In the genomic region with DNA sequence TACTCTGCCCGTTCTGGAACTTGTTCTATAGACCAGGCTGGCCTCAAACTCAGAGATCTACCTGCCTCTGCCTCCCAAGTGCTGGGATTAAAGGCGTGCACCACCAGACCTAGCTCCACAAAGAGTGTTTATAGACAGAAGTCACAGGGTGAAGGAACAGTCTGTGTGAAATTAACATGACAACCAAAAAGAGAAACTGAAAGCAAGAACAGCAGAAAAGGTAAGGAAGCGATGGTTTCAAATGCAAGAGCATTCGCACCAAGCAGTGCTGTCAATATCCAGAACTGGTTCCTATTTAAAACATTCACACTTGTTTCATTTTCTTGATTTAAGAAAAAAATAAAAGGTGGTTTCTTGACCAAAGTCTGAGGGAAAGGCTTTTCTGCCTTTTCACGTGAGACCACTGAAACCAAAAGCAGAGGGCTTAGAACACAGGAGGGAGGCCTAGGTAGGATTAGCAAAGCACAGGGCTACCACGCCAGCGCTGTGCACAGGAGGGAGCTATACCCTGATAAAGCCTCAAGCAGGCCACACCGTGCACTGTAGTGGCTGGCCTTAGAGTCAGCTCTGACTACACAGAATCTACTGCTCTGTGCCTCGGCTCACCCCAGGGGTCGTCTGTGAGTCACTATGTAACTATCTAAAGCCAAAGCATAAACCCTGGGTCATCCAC, we compare ENCODE assay signal across 8 mouse cellular contexts. TPM values are rescaled to one million over a fixed set of nuclear protein-coding genes. Genes with fewer than 3 reads are reported as not detected.
A peak's percentile ranks its signal among the peaks of the same experiment; 100 is the strongest.
DNase-seq lines count a peak whose midpoint lies in the region; ATAC-seq and TF ChIP-seq lines count a peak whose summit lies in the region.

No protein-coding gene starts in this region.

- ATAC-seq in Patski = peak; percentile 83
- peak; percentile 95 for ATAC-seq in megakaryocyte progenitor cell, adult 5-6 weeks (replicated peaks; ENCODE audit: poor library complexity)

- TF ChIP-seq CTCF in Patski (IDR thresholded peaks at IDR 0.05) = peak; percentile 80

- no peaks in the 10 kb centered on the region for H3K27me3 ChIP-seq in Patski

- POLR2A ChIA-PET in Patski (lab: Charles Lee) = interaction anchor here (0.6 kb wide), 1 partner anchor 70 kb away, joined by 4 read pairs; no protein-coding TSS in a partner anchor

- in situ Hi-C loops in Patski (cut with MboI; ENCODE audit: low pct_unique_long_range_greater_than_20kb) = loop anchor here (5.0 kb wide), 1 partner anchor 155 kb away; no protein-coding TSS in a partner anchor

- peak; percentile 20 for DNase-seq in kidney, adult 18-20 months
- no peak for DNase-seq in kidney, adult 11 months
- DNase-seq in Patski (ENCODE audit: low read depth, low spot score) = peak; percentile 56
- peak; percentile 12 for DNase-seq in gastrocnemius, postnatal 25 days
- peak; percentile 51 for DNase-seq in kidney, postnatal 10 days
- DNase-seq in c-Kit-positive CD71-positive TER-119-positive erythroid progenitor cells, embryonic 14.5 days (ENCODE audit: low spot score) = no peak
- no peak for DNase-seq in right cerebral cortex, postnatal 36 days (ENCODE audit: low spot score in 2 of 2)

- CTCF ChIA-PET in Patski (lab: Charles Lee) = interaction anchor here (0.7 to 2.8 kb wide), 6 partner anchors 22 to 151 kb away, joined by 3 to 8 read pairs (median 4); no protein-coding TSS in a partner anchor

RNA-seq across cellular contexts. Expression of a gene that starts 15.5 kb away (rescaled TPM):
- polyA plus RNA-seq in Patski (2021) = 25.7 TPM
- total RNA-seq in gastrocnemius, postnatal 25 days (2021) = 10 to 100 TPM; 12.8 to 15.1 TPM
- 56.1 and 75.9 TPM in 2 replicates for total RNA-seq in megakaryocyte progenitor cell, adult 5-6 weeks (2015)
- 20.3 and 40.8 TPM in 2 replicates for total RNA-seq in megakaryocyte progenitor cell, adult 5-6 weeks (2017)

Comparison
In these comparisons a context has a peak if more than half of its experiments do, and no peak if none do; other contexts are left out.
1. DNase-seq: peak in kidney, adult 18-20 months (single experiment), Patski (single experiment), gastrocnemius, postnatal 25 days (single experiment) and kidney, postnatal 10 days (single experiment); none in kidney, adult 11 months (single experiment), c-Kit-positive CD71-positive TER-119-positive erythroid progenitor cells, embryonic 14.5 days (single experiment) and right cerebral cortex, postnatal 36 days (0 of 2).